Mouse (Mus musculus): ENCODE measurements around the gene Smlr1.

DNA sequence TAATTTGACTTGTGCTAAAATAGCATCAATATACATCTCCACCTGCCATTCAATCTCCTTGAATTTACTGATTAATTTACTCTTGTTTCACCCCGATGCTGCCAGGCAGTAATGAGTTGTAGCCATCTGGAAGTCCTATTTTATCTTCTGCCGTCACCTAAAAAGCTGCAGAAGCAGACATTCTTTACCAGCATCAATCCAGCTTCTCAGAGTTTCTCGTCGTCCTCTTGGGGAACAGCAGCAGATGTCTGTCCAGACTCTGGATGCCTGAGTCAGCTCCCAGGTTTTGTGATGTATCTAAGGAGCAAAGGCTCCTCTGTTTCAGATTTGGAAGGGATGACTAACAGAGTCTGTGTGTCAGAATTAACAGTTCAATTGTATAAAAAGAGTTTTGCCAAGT, 16.9 kb upstream of the Smlr1 start:
- TF ChIP-seq CTCF (IDR thresholded peaks at IDR 0.05; ENCODE audit: low read depth) = no peak
- no peak for TF ChIP-seq EP300 (IDR thresholded peaks at IDR 0.05; ENCODE audit: low read depth)
